Mouse (Mus musculus) liver, adult 2 months (tissue): Measurements from ENCODE around the gene Ppp3ca. TPM values are rescaled to one million over a fixed set of nuclear protein-coding genes. Genes with fewer than 3 reads are reported as not detected.
A peak's percentile ranks its signal among the peaks of the same experiment; 100 is the strongest.

Experiments
- DNase-seq: peaks from one replicate; pipeline ENCODE4 v3.0.0-alpha.2; 2011; ENCODE audit warnings: low read depth, low spot score; ENCODE audit errors: extremely low read depth
- H3K27ac ChIP-seq: fragments of 200-500 bp; replicated peaks from 2 replicates; pipeline ENCODE4 v1.5.1; 2012; ENCODE audit warnings: low read depth, mild to moderate bottlenecking, control low read depth, inconsistent platforms, low read length; ENCODE audit not compliant: insufficient read depth
- H3K27me3 ChIP-seq: fragments of 200-500 bp; 2 replicates; pipeline ENCODE4 v1.6.1; 2012; ENCODE audit warnings: mild to moderate bottlenecking, moderate library complexity, low read length, inconsistent platforms; ENCODE audit not compliant: control insufficient read depth, insufficient read depth
- H3K36me3 ChIP-seq: fragments of 200-500 bp; 2 replicates; pipeline ENCODE4 v1.6.1; 2012; ENCODE audit warnings: low read length, inconsistent platforms; ENCODE audit not compliant: control insufficient read depth, insufficient read depth
- H3K4me1 ChIP-seq: fragments of 200-500 bp; 2 replicates; pipeline ENCODE4 v1.6.1; 2011; ENCODE audit warnings: low read length; ENCODE audit not compliant: control insufficient read depth, insufficient read depth
- H3K4me3 ChIP-seq: fragments of 200-500 bp; 2 replicates; pipeline ENCODE4 v1.5.1; 2011; ENCODE audit warnings: low read depth, mild to moderate bottlenecking, control low read depth, low read length, moderate library complexity; ENCODE audit not compliant: insufficient read depth
- H3K79me2 ChIP-seq: fragments of 200-500 bp; 2 replicates; pipeline ENCODE4 v1.6.1; 2012; ENCODE audit warnings: inconsistent platforms, mild to moderate bottlenecking, low read length, moderate library complexity; ENCODE audit not compliant: control insufficient read depth, insufficient read depth
- H3K9ac ChIP-seq: fragments of 200-500 bp; 2 replicates; pipeline ENCODE4 v1.6.1; 2012; ENCODE audit warnings: low read depth, mild to moderate bottlenecking, control low read depth, inconsistent platforms, low read length
- CTCF ChIP-seq: fragments of 200-500 bp; IDR thresholded peaks from 2 replicates; pipeline ENCODE4 v1.5.1; 2011; ENCODE audit warnings: low read depth, low read length, control low read depth
- POLR2A ChIP-seq: fragments of 200-500 bp; IDR thresholded peaks from 2 replicates; pipeline ENCODE4 v1.6.1; 2011; ENCODE audit warnings: low read length, control low read depth; ENCODE audit not compliant: insufficient read depth; ENCODE audit errors: extremely low read depth
- WGBS: fragments of 180-500 bp; shearing (Covaris S2); methylation state at CpG from one replicate; pipeline ENCODE4 v1.1.7; 2018; 5-methylcytosine and 5-hydroxymethylcytosine counted together
- polyA plus RNA-seq: library from polyadenylated mRNA; depleted of rRNA; stranded (reverse); fragments of >200 nt; gene quantifications from 2 replicates; pipeline ENCODE4 v1.2.3, GENCODE M21; 2012
- total RNA-seq: library from RNA; depleted of rRNA; stranded (reverse); fragments of >200 nt; gene quantifications from 2 replicates; pipeline ENCODE4 v1.2.3, GENCODE M21; 2014

The Ppp3ca gene
- total and polyA plus RNA-seq, 2 experiments, result 9.8 to 23.0 TPM

DNA sequence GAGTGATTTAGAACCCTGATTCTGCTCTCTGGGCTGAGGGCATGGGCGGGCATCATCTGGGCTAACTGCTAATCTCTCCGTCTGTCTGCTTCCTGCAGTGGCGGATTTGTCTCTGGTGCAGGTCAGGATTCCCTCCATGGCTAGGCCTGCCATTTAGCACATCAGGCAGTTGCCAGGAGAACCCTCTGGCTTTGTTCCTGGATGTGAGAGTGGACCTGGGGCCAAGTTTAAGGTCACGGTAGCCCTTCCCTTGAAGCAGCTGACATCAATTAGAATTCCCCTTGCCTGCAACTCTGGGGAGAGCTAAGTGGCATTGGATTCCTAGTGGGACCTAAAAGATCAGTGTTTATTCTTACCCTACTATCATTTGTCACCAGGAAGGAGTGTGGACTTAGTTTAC is 132.7 kb downstream of the Ppp3ca start:
- DNase-seq, result peak; percentile 64
- 51% methylated on average over 4 of the region's 4 CpGs for WGBS

DNA sequence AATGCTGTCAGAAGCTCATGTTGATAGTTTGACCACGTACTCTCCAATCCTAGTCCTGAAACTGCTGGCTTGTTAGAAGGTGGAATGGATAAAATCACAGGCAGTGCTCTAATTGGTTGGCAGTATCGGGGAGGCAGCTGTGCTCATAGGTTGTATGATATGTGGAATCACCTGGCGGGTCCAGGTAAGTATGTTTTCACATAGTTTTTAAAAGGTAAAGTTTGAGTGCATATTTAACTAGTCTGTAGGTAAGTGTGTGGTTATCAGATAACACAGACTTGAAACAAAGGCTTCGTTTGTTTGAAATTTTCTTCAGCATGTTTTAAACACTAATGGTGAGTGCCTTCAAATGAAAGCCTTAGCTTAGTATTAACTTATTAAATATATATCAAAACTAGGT is 136.0 kb downstream of the Ppp3ca start:
- DNase-seq, result no peak
- no peaks in the 10 kb centered on the region for H3K27me3 ChIP-seq
- TF ChIP-seq POLR2A (no peak), CTCF (no peak)
- no peak overlapping the region for H3K9ac ChIP-seq
- 94% methylated on average over 4 of the region's 4 CpGs for WGBS
- no peak overlapping the region for H3K4me3 ChIP-seq
- H3K36me3 ChIP-seq, result no peaks in the 10 kb centered on the region
- H3K4me1 ChIP-seq, result no peaks in the 10 kb centered on the region
- peaks cover 5% of the 10 kb centered on the region; the same call in 1 of the 2 replicates for H3K79me2 ChIP-seq
- H3K27ac ChIP-seq, result no peak overlapping the region

More for the DNA sequence above, 132.7 kb downstream of the Ppp3ca start:
- Histone ChIP-seq H3K9ac (no peak overlapping the region), H3K4me1 (no peaks in the 10 kb centered on the region), H3K4me3 (no peak overlapping the region), H3K27ac (no peak overlapping the region), H3K36me3 (peaks cover 2% of the 10 kb centered on the region; the same call in 1 of the 2 replicates), H3K27me3 (no peaks in the 10 kb centered on the region), H3K79me2 (peaks cover 5% of the 10 kb centered on the region; the same call in 1 of the 2 replicates)
- no peak for TF ChIP-seq POLR2A
- no peak for TF ChIP-seq CTCF

DNA sequence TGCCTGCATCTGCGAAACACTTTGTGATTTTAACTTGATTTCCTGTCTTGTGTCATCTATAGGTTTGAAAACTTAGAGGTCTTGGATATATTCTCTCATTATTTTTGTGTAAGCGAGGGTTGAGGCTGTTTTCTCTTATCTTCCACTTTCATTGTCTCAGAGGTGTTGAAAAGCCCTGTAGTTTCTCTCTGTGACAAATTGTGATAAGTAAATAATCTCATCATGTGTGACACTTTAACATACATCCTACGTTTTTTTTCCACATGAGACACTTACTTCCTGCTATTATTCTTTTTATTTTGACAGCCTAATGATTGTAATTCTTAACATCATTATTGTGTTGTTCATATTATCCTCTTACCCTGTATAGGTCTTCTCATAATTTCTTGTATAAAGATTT is 140.3 kb downstream of the Ppp3ca start:
- 82% methylated on average over 3 of the region's 3 CpGs for WGBS
- TF ChIP-seq CTCF, result no peak
- no peak for TF ChIP-seq POLR2A

DNA sequence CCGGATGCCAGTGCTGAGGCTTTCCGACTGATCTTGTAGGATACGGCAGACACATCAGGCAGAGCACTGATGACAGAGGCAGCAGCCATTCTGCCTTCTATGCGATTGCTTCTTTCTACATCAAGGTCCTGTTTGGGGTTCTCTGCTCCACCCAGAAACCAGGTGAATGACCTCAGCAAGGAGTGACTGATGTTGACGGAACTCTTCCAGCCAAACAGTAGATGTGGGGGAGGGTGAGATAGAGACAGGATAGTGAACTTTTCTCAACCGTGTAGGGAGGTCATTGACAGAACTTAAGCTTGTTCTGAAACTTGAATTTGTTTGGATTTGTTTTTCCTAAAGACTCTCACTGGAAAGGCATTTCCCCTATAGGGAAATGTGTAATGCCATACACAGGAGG is 142.2 kb downstream of the Ppp3ca start:
- peak; percentile 67 for DNase-seq
- 27% methylated on average over 6 of the region's 6 CpGs for WGBS
- Histone ChIP-seq H3K36me3 (no peaks in the 10 kb centered on the region), H3K27ac (no peak overlapping the region), H3K4me3 (no peak overlapping the region), H3K9ac (no peak overlapping the region), H3K27me3 (no peaks in the 10 kb centered on the region), H3K79me2 (peaks cover 8% of the 10 kb centered on the region; the same call in 1 of the 2 replicates), H3K4me1 (peaks cover 1% of the 10 kb centered on the region; the same call in 1 of the 2 replicates)
- no peak for TF ChIP-seq CTCF
- no peak for TF ChIP-seq POLR2A

More for the DNA sequence above, 140.3 kb downstream of the Ppp3ca start:
- H3K9ac ChIP-seq, result no peak overlapping the region
- H3K27me3 ChIP-seq, result no peaks in the 10 kb centered on the region
- H3K36me3 ChIP-seq, result no peaks in the 10 kb centered on the region
- H3K79me2 ChIP-seq, result peaks cover 4% of the 10 kb centered on the region; the same call in 1 of the 2 replicates
- H3K4me1 ChIP-seq, result peaks cover 1% of the 10 kb centered on the region; the same call in 1 of the 2 replicates
- no peak for DNase-seq
- no peak overlapping the region for H3K4me3 ChIP-seq
- H3K27ac ChIP-seq, result no peak overlapping the region

DNA sequence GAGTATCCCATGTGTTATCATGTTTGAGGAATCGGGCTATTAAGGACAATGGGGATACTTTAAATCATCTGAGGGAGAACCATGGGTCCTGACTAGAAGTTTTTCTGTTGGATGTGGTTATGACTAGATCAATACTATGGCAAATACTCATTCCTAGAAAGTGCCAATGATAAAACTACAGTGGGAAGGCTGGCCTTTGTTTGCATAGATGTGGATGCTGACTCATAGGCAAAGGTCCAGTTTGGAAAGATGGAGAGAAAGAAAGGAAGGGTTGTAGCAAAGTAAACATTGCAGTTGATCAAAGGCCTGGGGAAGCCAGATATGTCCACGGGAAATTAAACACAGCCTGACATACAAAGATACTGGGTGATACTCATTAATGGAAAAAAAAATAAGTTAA is 142.9 kb downstream of the Ppp3ca start:
- Histone ChIP-seq H3K4me1 (peaks cover 1% of the 10 kb centered on the region; the same call in 1 of the 2 replicates), H3K27me3 (no peaks in the 10 kb centered on the region), H3K36me3 (no peaks in the 10 kb centered on the region), H3K79me2 (peaks cover 8% of the 10 kb centered on the region; the same call in 1 of the 2 replicates), H3K27ac (no peak overlapping the region), H3K4me3 (no peak overlapping the region), H3K9ac (no peak overlapping the region)
- DNase-seq, result peak; percentile 91
- 24% methylated on average over 2 of the region's 2 CpGs for WGBS
- TF ChIP-seq POLR2A (no peak), CTCF (no peak)

DNA sequence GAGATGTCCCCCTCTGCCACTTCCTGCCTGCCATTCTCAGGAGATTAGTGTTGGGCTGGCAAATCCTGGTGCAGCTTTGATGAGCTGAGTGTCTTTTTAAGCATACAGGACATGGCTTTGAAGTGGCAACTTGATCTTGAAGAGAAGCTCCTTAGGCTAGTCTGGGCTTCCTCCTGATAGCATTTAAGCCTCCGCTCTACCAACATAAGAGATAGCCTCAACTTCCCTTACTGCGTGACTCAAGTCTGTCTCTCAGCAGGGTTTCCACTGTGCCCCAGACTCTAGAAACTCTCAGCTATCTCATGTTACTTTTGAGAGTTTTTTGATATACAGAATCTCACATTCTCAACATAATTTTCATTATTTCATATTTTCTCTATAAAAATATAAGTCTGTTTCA is 144.0 kb downstream of the Ppp3ca start:
- no peak for DNase-seq
- Histone ChIP-seq H3K4me3 (no peak overlapping the region), H3K79me2 (peaks cover 8% of the 10 kb centered on the region; the same call in 1 of the 2 replicates), H3K36me3 (no peaks in the 10 kb centered on the region), H3K27ac (no peak overlapping the region), H3K27me3 (no peaks in the 10 kb centered on the region), H3K9ac (no peak overlapping the region), H3K4me1 (peaks cover 1% of the 10 kb centered on the region; the same call in 1 of the 2 replicates)
- TF ChIP-seq CTCF, result no peak
- no peak for TF ChIP-seq POLR2A
- WGBS, result 89% methylated on average over 2 of the region's 2 CpGs
